Mouse (Mus musculus): Measurements from ENCODE around the gene Nudt1. TPM values are rescaled to one million over a fixed set of nuclear protein-coding genes. Genes with fewer than 3 reads are reported as not detected.

Gene Nudt1
- polyA plus RNA-seq, 1 experiment from 2014 or later, result 49.7 TPM

DNA sequence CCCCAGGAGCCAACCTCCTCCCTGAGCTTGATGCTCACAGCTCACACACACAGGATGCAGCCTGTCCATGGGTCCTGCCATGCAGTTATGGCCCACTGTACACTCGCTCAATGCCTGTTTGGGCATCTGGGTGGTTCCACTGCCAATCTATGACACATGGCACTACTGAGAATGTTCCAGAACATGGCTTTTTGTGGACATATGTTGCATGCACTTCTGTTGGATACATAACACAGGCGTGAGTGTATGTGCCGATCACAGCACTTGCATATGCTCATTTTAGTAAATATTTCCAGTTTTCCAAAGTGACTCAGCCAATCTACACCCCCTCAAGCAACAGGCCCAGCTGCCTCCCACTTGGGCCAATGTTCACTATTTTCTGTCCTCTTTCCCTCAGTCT lies 50.2 kb downstream of the Nudt1 start:
- H3K27me3 ChIP-seq (ENCODE audit: control insufficient read depth, insufficient read depth, low read depth, low read length), result no peaks in the 10 kb centered on the region
- H3K36me3 ChIP-seq (ENCODE audit: control insufficient read depth, insufficient read depth, low read length), result no peaks in the 10 kb centered on the region
- 92% methylated on average over 3 of the region's 3 CpGs for WGBS
- H3K4me1 ChIP-seq (replicated peaks; ENCODE audit: control insufficient read depth, insufficient read depth, low read length), result peaks cover 9% of the 10 kb centered on the region; the same call in 1 of the 2 replicates
- no peaks in the 10 kb centered on the region for H3K9me3 ChIP-seq (ENCODE audit: control insufficient read depth, low read length)
- H3K9ac ChIP-seq (ENCODE audit: low read length), result no peak overlapping the region
- no peak for ATAC-seq (ENCODE audit: low read depth)
- H3K27ac ChIP-seq (ENCODE audit: low read length), result no peak overlapping the region
- H3K4me2 ChIP-seq (ENCODE audit: low read depth, low read length), result no peak overlapping the region
- H3K4me3 ChIP-seq (ENCODE audit: low read length), result no peak overlapping the region

DNA sequence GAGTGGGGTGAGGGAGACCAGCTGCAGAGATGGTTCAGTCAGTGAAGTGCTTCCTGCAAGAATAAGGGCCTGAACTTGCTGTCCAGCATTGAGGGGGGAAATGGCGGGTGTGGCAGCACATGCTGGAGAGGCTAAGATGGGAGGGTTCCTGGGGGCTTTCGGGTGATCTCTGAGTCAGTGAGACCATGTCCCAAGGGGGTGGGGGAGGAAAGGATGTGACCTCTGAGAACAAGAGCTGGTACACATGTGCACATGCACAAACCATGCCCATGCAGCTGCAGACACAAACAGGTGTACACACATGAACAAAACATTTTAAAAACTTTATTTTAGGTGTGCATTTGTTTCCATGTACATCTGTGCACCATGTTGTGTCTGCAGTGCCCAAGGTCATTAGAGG lies 52.3 kb downstream of the Nudt1 start:
- Histone ChIP-seq H3K4me3 (ENCODE audit: low read length) (no peak overlapping the region), H3K9ac (ENCODE audit: low read length) (no peak overlapping the region), H3K4me2 (ENCODE audit: low read depth, low read length) (no peak overlapping the region), H3K27ac (ENCODE audit: low read length) (no peak overlapping the region), H3K4me1 (replicated peaks; ENCODE audit: control insufficient read depth, insufficient read depth, low read length) (peaks cover 12% of the 10 kb centered on the region; the same call in 1 of the 2 replicates), H3K9me3 (ENCODE audit: control insufficient read depth, low read length) (no peaks in the 10 kb centered on the region), H3K36me3 (ENCODE audit: control insufficient read depth, insufficient read depth, low read length) (no peaks in the 10 kb centered on the region), H3K27me3 (ENCODE audit: control insufficient read depth, insufficient read depth, low read depth, low read length) (no peaks in the 10 kb centered on the region)
- ATAC-seq (ENCODE audit: low read depth), result no peak
- 80% methylated on average over 2 of the region's 2 CpGs for WGBS

DNA sequence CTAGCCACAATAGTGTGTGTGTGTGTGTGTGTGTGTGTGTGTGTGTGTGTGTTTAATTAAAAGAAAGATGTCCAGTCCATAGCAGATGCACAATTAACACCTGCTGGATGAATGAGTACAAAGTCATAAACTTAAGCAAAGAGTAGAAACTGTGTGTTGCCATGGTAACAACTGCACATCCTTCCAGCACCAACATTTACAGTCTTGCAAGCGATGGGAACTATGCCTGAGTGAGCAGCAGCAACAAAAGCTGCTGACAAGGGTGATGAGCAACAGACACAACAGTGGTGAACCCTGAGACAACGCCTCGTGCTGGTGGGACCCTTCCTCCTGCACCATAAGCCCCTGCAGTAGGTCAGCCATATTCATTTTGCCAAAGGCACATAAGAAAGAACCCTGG lies 52.8 kb downstream of the Nudt1 start:
- no peaks in the 10 kb centered on the region for H3K36me3 ChIP-seq (ENCODE audit: control insufficient read depth, insufficient read depth, low read length)
- no peak overlapping the region for H3K4me3 ChIP-seq (ENCODE audit: low read length)
- H3K27ac ChIP-seq (ENCODE audit: low read length), result no peak overlapping the region
- H3K4me1 ChIP-seq (replicated peaks; ENCODE audit: control insufficient read depth, insufficient read depth, low read length), result peaks cover 12% of the 10 kb centered on the region; the same call in 1 of the 2 replicates
- 74% methylated on average over 3 of the region's 3 CpGs for WGBS
- H3K4me2 ChIP-seq (ENCODE audit: low read depth, low read length), result no peak overlapping the region
- H3K9me3 ChIP-seq (ENCODE audit: control insufficient read depth, low read length), result no peaks in the 10 kb centered on the region
- no peaks in the 10 kb centered on the region for H3K27me3 ChIP-seq (ENCODE audit: control insufficient read depth, insufficient read depth, low read depth, low read length)
- no peak overlapping the region for H3K9ac ChIP-seq (ENCODE audit: low read length)
- no peak for ATAC-seq (ENCODE audit: low read depth)

DNA sequence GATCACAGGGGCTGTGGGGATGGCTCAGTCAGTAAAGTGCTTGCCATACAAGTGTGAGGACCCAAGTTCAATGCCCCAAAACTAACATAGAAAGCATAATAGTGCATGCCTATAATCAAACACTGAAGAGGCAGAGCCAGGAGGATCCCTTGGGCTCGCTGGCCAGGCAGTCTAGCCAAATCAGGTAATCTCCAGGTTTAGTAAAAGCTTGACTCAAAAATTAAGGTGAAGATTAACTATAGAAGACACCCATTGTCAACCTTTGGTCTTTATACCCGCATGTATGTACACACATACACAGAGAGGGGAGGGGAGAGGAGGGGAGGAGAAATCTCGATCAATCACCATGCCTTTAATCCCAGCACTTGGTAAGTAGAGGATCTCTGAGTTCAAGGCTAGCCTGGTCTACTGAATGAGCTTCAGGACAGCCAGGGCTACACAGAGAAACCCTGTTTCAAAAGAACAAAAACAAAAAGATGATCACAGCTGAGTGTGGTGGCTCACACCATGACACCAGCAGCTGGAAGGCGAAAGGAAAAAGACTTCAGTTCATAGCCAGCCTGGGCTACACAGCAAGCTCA lies 53.9 kb downstream of the Nudt1 start:
- Histone ChIP-seq H3K9me3 (ENCODE audit: control insufficient read depth, low read length) (no peaks in the 10 kb centered on the region), H3K4me3 (ENCODE audit: low read length) (no peak overlapping the region), H3K4me1 (replicated peaks; ENCODE audit: control insufficient read depth, insufficient read depth, low read length) (peaks cover 9% of the 10 kb centered on the region; the same call in 1 of the 2 replicates), H3K36me3 (ENCODE audit: control insufficient read depth, insufficient read depth, low read length) (no peaks in the 10 kb centered on the region), H3K4me2 (ENCODE audit: low read depth, low read length) (no peak overlapping the region), H3K27me3 (ENCODE audit: control insufficient read depth, insufficient read depth, low read depth, low read length) (no peaks in the 10 kb centered on the region), H3K27ac (ENCODE audit: low read length) (no peak overlapping the region), H3K9ac (ENCODE audit: low read length) (no peak overlapping the region)
- ATAC-seq (ENCODE audit: low read depth), result no peak
- WGBS, result 86% methylated on average over 4 of the region's 4 CpGs

DNA sequence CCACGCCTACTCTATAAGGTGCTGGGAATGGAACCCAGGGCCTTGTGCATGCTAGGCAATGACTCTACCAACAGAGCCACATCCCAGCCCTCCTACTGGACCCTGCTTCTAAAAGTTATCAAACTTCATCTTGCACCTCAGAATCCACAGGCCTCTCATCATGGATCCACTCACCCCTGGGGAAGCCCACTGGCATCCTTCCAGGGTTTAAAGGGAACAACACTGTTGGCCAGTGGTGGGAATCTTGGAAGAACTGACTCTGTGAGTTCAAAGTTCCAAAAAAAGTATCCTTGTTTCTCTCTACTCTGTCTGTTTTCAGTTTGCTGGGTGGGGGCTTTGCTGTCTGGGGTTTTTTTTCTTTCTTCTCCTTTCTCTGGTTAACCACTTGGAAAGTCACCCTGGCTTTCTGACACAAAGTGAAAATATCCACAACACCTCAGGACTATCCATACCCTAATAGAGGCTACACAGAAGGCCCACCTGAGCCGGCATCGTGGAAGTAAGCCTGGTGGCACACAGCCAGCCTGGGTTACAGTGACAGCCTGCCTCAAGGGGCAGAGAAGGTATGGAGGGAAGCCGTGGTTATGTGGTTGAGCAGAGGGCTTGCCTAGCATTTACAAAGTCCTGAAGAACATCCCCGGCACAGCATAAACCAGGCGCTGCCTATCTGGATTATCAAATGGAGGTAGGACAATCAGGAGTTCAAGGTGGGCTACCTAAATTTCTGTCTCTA lies 56.8 kb downstream of the Nudt1 start:
- Histone ChIP-seq H3K4me1 (replicated peaks; ENCODE audit: control insufficient read depth, insufficient read depth, low read length) (peaks cover 3% of the 10 kb centered on the region; the same call in 1 of the 2 replicates), H3K9ac (ENCODE audit: low read length) (no peak overlapping the region), H3K9me3 (ENCODE audit: control insufficient read depth, low read length) (no peaks in the 10 kb centered on the region), H3K4me3 (ENCODE audit: low read length) (no peak overlapping the region), H3K27me3 (ENCODE audit: control insufficient read depth, insufficient read depth, low read depth, low read length) (no peaks in the 10 kb centered on the region), H3K4me2 (ENCODE audit: low read depth, low read length) (no peak overlapping the region), H3K27ac (ENCODE audit: low read length) (no peak overlapping the region), H3K36me3 (ENCODE audit: control insufficient read depth, insufficient read depth, low read length) (no peaks in the 10 kb centered on the region)
- 83% methylated on average over 6 of the region's 6 CpGs for WGBS
- ATAC-seq (ENCODE audit: low read depth), result no peak

DNA sequence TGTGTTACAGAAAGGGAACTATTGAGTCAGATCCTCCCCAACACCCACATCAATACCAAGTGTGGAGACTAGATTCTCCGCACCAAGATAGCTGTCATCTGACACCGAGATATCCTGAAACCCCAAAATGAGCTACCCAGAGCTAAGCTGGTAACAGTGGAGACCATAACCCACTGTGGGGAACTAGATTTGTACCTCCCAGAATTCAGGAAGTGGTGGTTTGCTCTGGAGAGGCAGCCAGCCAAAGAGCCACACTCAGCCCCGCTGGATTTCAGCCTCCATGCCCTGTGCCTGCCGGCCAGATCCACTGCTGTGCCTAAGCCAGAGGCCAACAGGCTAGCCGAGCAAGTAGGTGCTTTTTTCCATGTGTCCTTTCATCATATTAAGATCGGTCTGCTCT lies 57.8 kb downstream of the Nudt1 start:
- ATAC-seq (ENCODE audit: low read depth), result no peak
- H3K4me3 ChIP-seq (ENCODE audit: low read length), result no peak overlapping the region

DNA sequence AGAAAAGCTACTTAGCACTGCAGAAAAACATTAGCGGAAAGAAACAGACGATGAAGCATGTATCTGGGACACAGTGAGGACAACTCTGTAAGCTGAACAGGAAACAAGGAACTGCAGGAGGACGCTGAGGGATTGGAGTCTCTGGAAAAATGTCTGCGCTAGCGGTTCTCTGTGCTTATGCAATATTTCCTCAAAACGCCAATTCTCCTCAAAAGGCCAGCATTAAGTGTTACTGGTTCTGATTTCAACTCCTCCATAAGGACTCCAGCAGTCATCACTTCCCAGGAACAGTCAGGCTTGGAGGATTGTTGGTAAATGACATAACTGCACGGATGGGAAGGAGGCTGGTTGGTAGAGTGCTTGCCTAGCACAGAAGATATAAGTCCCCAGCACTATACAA lies 59.7 kb downstream of the Nudt1 start:
- WGBS, result 77% methylated on average over 7 of the region's 7 CpGs
- Histone ChIP-seq H3K27me3 (ENCODE audit: control insufficient read depth, insufficient read depth, low read depth, low read length) (no peaks in the 10 kb centered on the region), H3K9ac (ENCODE audit: low read length) (no peak overlapping the region), H3K4me2 (ENCODE audit: low read depth, low read length) (no peak overlapping the region), H3K36me3 (ENCODE audit: control insufficient read depth, insufficient read depth, low read length) (no peaks in the 10 kb centered on the region), H3K27ac (ENCODE audit: low read length) (0 out of 2 replicates have a peak overlapping the region, but pooled peaks have one; percentile 1), H3K9me3 (ENCODE audit: control insufficient read depth, low read length) (no peaks in the 10 kb centered on the region), H3K4me3 (ENCODE audit: low read length) (no peak overlapping the region), H3K4me1 (replicated peaks; ENCODE audit: control insufficient read depth, insufficient read depth, low read length) (peaks cover 3% of the 10 kb centered on the region; the same call in 1 of the 2 replicates)
- peak; percentile 57 for ATAC-seq (ENCODE audit: low read depth)

More for the DNA sequence above, 57.8 kb downstream of the Nudt1 start:
- no peak overlapping the region for H3K4me2 ChIP-seq (ENCODE audit: low read depth, low read length)
- H3K9me3 ChIP-seq (ENCODE audit: control insufficient read depth, low read length), result no peaks in the 10 kb centered on the region
- H3K27ac ChIP-seq (ENCODE audit: low read length), result no peak overlapping the region
- no peak overlapping the region for H3K9ac ChIP-seq (ENCODE audit: low read length)
- WGBS, result 70% methylated on average over 6 of the region's 6 CpGs
- H3K36me3 ChIP-seq (ENCODE audit: control insufficient read depth, insufficient read depth, low read length), result no peaks in the 10 kb centered on the region
- H3K4me1 ChIP-seq (replicated peaks; ENCODE audit: control insufficient read depth, insufficient read depth, low read length), result peaks cover 3% of the 10 kb centered on the region; the same call in 1 of the 2 replicates
- no peaks in the 10 kb centered on the region for H3K27me3 ChIP-seq (ENCODE audit: control insufficient read depth, insufficient read depth, low read depth, low read length)

DNA sequence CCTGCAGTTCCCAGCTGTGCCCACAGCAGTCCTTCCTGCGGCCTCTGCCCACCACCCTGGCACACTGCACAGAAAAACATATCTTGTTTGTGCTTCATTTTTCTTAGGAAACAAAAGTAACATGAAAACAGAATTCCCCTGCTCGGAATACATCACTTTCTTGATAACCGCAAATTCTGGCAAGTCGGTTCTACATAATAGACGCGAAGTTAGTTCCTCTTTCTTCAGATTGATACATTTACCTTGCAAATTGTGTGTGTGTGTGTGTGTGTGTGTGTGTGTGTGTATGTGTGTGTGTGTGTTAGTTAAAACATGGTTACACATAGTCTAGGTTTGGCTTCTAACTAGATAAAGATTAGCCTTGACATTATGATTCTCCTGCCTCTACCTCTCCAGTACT lies 61.2 kb downstream of the Nudt1 start:
- Histone ChIP-seq H3K4me2 (ENCODE audit: low read depth, low read length) (no peak overlapping the region), H3K4me3 (ENCODE audit: low read length) (no peak overlapping the region), H3K9ac (ENCODE audit: low read length) (no peak overlapping the region), H3K27ac (ENCODE audit: low read length) (no peak overlapping the region), H3K4me1 (replicated peaks; ENCODE audit: control insufficient read depth, insufficient read depth, low read length) (peaks cover 5% of the 10 kb centered on the region), H3K9me3 (ENCODE audit: control insufficient read depth, low read length) (no peaks in the 10 kb centered on the region), H3K27me3 (ENCODE audit: control insufficient read depth, insufficient read depth, low read depth, low read length) (no peaks in the 10 kb centered on the region), H3K36me3 (ENCODE audit: control insufficient read depth, insufficient read depth, low read length) (no peaks in the 10 kb centered on the region)
- no peak for ATAC-seq (ENCODE audit: low read depth)
- 86% methylated on average over 6 of the region's 6 CpGs for WGBS

DNA sequence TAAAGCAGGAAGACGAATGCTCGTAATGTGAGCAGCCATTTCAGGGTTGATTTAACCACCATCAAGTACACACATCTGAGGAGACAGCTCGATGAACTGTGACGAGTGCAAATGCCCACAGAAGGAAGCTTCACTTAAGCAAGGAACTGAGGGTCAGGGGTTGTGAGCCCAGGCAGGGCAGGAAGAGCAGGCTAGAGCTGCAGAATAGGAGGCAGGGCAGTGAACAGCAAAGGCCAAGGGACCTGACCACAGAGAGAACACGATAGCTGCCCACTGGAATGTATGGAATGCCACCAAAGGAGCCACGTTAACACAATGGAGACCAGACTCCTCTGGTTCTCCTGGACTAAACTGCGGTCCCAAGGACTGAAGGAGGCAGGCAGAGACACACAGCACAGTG lies 62.1 kb downstream of the Nudt1 start:
- peak overlapping the region; percentile 49 for H3K9ac ChIP-seq (ENCODE audit: low read length)
- peak overlapping the region; percentile 67 for H3K27ac ChIP-seq (ENCODE audit: low read length)
- H3K4me1 ChIP-seq (replicated peaks; ENCODE audit: control insufficient read depth, insufficient read depth, low read length), result peaks cover 11% of the 10 kb centered on the region
- no peaks in the 10 kb centered on the region for H3K27me3 ChIP-seq (ENCODE audit: control insufficient read depth, insufficient read depth, low read depth, low read length)
- no peaks in the 10 kb centered on the region for H3K36me3 ChIP-seq (ENCODE audit: control insufficient read depth, insufficient read depth, low read length)
- no peaks in the 10 kb centered on the region for H3K9me3 ChIP-seq (ENCODE audit: control insufficient read depth, low read length)
- peak overlapping the region; percentile 1; the same call in 1 of the 2 replicates for H3K4me2 ChIP-seq (ENCODE audit: low read depth, low read length)
- no peak overlapping the region for H3K4me3 ChIP-seq (ENCODE audit: low read length)
- WGBS, result 17% methylated on average over 7 of the region's 7 CpGs
- peak; percentile 81 for ATAC-seq (ENCODE audit: low read depth)

Data from lung, embryonic 16.5 days (tissue).